Mouse (Mus musculus) lung, postnatal 36 days (tissue): ENCODE measurements around the gene Macc1.

Source experiments
- DNase-seq: peaks from one replicate; pipeline ENCODE4 v3.0.0; 2022; ENCODE audit warnings: mixed read lengths

Macc1 gene

DNA sequence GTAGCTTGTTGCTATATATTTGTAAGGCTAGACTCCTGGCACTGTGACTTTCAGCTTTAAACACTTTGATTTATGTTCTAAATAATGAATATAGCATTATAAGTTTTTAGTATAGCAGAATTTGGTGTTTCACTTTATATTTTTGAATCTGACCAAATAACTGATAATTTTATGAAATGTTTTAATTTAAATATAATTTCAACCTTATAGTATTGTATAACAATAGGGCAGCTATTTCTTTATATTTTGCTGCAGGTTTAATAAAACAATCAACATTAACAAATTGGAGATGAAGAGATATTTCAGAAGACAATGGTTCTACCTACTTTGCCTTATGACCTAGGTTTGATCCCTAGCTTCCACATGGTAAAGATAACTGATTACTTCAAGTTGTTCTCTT lies at the start of gene Macc1:
TSS of gene Macc1 (plus strand) at position 301 of the 400 bp plus-strand sequence.
- no peak for DNase-seq

DNA sequence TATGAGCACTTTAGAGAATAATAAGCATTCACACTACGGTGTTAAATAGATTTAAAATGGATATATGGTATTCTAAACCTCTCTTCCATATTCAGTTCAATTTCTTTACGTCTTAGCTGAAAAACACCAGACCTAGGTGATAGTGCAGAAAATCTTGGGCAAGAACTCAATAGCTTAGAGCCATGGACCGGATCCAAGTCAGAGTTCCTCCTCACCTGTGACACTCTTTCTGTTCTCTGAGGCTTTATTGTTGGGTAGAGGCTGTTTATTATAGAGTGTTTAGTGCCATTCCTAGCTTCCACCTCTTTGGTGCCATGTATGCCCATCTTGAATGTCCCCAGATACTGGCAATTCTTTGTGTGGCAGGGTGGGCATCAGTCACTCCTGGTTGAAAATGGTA lies 49.6 kb upstream of the Macc1 start:
- no peak for DNase-seq

DNA sequence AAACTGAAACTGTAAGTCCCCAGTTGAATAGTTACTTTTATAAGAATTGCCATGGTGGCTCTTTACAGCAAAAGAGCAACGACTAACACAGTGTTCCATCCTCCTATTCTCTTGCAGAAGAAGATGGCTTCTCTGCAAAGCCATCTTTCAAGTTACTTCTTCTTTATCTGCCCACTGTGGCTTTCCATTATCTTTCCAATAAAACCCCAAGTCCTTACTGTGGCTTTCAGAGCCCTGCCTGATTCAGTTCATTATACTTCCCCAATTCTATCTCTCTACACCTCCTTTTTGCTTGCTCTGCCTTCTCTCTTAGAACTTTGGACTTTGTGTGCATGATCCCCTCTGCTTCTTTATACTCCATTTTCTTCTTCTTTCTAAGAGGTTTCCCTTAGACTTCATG lies 45.3 kb upstream of the Macc1 start:
- no peak for DNase-seq

DNA sequence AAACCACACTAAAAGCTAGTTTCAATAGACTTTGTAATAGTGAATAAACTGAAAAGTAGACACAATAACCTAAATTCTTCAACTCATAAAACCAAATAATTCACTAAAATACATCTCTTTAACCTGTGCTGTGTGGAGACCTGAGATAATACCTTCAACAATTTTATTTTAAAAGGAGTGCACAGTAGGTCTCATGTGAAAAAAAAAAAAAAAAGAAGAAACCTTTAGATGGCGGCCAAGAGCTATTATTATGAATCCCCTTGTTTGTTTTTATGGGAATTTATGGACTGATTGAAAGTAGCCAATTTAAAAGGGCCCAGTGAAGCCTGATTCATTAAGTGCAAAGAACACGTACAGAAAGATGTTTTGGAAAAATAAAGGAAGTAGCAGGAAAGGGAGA lies 44.0 kb upstream of the Macc1 start:
- no peak for DNase-seq

DNA sequence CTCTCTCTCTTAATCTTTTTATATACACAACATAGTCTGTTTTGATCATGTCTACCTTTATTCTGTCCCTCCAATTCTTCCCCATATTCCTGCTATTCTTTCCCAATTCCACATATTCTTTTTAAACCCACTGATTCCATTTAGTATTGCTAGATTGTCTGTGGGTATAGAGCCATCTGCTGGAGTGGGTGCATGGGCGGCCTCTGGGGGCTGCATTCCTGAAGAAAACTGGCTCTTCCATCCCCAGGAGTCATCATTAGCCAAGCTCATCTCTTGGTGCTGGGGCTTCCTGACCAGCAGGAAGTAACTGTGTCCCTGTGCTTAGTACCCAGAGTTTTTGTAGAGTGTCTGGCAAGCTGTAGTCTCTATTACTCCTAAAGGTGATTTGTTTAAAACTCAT lies 42.1 kb upstream of the Macc1 start:
- DNase-seq: no peak

DNA sequence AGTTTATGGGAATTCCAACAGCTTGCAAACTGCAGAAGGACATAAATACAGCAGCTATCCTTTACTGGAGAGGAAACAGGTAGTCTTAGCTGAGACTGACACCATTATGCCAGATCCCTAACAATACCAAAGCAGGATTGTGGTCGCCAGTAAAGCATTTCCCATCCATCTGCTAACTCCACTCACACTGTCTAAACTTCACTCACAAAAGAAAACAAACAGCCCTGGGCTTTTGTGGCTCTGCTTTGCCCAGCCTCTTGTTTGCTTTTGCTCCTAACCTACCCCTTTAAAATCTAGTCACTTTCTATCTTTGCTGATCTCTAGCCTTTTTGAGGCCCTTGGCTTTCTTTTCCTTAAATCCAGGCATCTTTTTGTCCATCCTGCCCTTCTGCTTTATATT lies 40.5 kb upstream of the Macc1 start:
- no peak for DNase-seq

DNA sequence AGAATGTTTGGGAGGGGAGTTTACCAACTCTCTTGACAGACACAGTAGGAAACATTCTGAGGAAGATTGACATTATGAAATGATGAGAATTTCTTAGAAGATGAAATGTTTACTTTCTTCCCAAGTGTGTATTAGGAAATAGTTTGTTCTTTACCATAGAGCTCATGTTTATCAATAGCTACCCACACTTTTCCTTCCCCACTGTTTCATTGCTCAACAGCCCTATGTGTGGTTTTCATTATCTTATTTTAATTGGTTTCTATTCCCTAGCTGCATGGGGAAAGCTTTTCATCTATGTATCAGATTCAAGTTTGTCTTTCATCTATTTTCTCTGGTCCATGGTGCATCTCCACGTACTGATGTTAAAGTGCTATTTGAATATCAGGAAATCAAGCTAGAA lies 37.8 kb upstream of the Macc1 start:
- DNase-seq: no peak

DNA sequence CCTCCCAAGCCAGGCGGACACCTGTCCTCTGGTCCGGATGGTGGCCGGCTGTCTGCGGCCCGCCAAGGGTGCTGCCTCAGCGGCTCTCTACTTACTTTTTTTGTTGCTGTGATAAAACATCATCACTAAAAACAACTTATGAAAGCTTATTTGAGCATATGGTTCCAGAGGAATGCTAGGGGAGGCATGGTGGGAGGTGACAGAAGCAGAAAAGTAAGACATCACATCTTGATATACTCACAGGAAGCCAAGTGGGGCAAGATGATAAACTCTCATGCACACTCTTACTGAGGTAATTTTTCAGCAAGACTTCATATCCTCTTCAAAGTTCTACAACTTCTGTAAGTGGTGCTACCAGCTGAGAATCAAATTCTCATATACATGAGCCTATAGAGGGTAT lies 22.5 kb upstream of the Macc1 start:
- no peak for DNase-seq

DNA sequence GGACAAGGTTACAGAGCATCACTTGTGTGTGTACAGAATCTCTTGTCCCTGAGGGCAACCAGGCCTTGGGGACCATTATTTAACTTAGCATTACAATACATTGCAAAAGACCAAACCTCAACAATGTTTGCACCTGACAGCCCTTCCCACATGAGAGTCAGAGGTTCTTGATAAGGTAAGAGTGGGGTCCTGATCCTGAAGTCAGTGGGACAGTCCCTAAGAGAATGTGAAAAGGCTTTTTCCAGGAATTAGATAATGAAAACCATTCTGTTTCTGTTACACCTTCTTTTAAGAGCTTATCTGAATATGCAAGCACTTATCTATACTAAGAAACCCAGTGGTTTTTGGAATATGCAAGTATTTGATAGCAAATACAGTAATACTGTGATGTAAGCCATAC lies 10.5 kb upstream of the Macc1 start:
- no peak for DNase-seq

DNA sequence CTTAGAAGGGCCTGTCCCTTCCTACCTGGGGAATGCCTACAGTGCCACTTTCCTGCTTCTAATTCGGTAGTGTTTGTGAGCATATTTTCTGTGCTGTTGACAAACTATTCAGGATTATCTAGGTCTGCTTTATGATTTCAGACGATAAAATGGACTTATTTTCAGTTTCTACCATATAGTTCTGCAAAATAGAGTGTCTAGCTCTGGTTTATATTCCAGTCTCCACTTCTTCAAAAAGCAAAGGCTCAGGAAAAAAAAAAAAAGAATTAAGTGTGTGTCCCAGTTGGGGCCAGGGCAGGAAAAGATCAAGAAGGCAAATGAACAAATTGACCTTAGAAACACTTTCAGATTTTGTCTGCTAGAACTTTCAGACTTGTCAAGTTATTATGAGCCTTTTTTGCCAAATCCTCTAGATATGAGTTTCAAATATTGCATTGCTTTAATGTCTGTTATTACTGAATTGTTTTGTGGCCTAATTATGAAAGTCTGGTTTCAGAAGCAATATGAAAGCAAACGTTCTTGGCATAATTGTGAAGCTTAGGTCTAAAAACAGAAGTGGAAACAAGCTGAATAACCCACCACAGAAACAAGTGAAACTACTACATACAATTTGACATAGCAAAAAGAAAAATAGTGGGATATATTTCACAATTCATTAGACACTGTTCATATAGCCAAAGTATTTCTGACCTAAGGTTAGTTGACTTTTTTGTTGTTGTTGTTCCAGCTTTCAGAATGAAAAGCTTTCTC lies 881 bp upstream of the Macc1 start:
- no peak for DNase-seq

DNA sequence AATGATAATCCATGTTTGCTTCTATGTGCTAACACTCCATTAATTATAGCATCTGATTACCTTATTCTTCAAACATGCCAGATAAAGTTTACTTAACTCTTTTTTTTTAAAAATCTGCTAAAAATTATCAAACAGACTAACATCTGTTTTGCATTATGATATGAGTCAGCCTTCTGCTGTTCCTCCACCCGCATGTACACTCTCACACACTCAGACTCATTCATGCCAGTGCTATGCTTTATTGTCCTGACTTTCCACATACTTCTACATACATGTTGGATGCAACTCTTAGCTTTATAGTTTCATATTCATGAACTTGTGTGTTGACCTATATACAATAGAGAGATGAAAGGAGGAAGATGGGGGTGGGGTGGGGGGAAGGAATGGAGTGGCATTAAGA lies 4.7 kb downstream of the Macc1 start:
- DNase-seq: no peak

DNA sequence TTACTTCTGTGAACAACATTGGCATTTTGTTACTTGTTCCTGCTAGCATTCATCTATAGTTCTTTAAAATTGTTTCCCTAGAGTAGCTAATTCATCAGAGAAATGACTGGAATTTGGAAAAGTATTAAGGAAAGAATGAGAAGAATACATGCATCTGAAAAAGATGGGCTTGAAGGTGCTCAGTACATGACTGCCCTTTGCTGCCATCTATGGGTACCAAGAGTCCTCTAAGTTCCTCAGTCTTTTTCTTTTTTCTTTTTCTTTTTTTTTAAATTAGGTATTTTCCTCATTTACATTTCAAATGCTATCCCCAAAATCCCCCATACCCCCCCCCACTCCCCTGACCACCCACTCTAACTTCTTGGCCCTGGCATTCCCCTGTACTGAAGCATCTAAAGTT lies 11.3 kb downstream of the Macc1 start:
- DNase-seq: peak; percentile 9

DNA sequence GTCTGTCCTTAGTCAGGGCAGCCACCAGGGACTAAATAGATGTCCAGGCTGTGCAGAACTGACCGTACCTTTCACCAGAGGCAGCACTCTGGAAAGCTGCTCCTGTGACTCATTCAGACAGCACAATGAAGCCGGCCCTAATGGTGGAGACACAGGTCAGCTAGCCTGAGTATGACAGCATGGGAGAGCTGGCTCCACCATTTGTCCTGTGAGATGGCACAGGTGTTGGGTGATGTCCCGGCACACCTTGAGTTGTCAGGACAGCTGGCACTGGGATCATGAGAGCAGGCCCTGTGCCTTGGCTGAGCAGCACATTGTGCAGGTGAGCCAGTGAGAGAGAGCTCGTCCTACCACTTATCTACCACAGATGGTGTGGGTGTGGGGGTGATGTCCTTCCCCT lies 16.6 kb downstream of the Macc1 start:
- DNase-seq: no peak

DNA sequence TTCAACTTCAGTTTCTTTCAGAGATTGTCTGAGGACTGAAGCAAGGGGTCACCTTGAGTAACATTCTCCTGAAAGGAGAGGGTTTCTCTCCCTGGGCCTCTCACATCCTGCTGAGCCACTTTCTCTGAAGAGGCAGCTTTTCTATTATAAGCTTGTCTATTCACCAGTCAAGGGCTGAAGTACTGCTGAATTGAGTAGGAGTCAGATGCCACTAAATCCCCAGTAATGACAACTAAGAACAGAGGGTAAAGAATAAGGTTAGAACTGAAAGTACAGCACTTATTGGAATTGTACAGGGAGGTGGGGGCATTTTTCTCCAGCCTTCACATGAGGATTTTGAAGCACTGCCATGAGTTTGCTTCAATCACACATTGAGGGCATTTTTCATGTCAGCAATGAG lies 19.3 kb downstream of the Macc1 start:
- DNase-seq: no peak

DNA sequence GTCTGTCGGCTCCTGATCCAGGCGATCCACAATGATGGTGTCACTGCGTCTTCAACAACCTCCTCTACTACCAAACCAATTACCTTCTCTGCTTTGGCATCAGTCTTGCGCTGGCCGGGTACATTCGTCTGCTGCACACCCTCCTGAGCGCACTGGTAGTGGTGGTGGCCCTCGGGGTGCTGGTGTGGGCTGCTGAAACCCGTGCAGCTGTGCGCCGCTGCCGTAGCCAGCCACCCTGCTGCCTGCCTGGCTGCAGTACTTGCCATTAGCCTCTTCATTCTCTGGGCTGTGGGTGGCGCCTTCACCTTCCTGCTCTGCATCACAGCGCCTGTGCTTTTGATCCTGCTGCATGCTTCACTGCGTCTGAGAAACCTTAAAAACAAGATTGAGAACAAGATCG lies 38.5 kb downstream of the Macc1 start:
- DNase-seq: peak; percentile 10

DNA sequence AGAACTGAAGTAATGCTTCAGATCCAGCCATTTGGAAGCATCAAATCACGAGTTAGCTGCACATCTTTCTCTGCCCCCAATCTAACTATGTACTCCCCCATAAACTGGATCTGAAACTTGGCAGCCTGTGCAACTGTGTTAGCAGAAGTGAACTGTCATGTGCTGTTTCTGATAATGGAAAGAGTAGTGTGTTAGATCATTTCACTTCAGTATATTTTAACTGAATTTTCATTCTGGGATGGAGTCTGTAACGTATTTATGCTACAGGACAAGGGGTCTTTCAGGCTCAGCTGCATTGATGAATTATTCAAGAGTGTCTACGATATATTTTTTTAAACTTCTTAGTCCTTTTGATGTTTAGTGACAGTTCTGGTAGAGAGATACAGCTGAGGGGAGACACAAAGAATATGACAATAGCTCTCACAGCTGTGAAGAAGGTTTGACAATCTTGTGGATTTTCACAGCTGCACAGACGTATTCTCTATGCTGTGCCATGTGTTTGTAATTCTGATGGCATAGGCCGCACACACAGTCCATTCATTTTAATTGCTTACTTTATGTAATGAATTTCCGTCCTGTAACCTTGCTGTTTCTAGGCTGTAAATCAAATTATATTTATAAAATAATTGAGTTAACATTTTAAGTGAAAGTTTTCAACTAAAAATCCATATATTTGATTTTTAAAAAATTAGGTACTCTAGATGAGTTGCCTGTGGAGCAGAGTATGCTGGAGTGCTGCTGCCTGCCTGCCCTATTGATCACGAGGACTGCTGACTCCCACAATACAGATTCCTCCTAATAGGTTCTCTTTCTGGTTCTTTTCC lies 43.6 kb downstream of the Macc1 start:
- DNase-seq: no peak

DNA sequence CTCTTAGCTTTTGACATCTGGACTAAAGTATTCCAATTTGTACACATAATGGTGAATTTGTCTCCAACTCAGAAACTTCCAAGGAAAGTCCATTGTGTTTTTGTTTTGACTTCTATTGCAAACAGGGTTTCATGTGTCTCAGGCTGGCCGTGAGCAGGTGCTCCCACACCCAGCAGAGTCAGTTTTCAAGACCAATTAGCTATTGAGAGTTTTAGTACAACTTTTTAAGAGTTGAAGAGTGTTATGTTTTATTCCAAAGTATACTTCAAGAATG lies 44.1 kb downstream of the Macc1 start:
- peak; percentile 15 for DNase-seq

DNA sequence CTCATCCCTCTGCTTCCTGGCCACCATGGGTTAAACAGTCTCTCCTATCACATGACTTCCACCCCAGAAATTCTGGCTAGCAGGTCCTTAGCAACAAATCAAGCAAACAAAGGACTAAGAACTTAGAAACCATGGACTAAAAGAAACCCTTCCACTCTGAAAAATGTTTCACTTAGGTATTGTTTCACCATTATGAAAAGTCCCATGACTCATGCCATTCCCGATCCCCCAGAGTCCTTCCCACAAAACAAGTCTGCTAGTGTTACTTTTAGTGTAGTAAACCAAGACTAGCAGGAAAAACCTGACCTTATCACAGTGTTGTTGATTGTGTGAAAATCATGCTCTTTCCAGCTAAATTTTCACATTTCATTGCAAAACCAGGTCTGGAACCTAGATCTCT lies 51.0 kb downstream of the Macc1 start:
- DNase-seq: no peak

DNA sequence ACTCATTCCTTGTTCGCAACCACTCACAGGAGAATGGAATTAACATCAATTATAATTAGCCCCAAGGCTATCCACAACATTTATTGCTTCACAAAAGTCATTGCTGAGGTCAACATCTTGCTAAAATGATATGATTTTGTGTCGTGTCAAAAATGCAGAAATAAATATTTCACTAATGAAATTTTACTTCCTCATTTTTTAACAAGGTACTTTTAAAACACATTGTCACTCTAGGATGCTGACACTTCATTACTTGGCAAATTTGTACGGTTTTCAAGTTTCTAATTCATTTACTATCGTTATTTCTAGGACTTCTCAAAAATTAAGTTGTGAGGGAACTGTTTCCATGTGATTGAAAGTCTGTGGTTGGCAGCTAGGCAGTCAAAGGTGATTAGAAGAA lies 55.8 kb downstream of the Macc1 start:
- no peak for DNase-seq

DNA sequence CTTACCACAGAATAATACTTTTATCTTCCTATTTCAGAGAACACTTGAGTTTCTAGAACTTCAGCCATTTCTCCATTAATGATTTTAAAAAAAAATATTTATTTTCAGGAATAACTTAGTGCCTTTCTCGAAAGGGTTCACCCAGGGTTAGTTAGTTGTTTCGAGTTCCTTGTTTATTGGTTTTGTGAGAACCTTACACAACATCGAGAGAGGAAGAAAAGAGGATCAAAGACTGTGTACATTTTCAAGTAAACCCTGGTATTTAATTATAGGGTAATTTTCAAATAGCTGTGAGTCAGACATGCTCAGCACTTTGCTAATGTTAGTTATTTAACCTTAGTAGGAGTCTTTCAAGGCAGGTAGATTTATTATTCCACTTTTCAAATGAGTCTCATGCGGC lies 58.3 kb downstream of the Macc1 start:
- no peak for DNase-seq

DNA sequence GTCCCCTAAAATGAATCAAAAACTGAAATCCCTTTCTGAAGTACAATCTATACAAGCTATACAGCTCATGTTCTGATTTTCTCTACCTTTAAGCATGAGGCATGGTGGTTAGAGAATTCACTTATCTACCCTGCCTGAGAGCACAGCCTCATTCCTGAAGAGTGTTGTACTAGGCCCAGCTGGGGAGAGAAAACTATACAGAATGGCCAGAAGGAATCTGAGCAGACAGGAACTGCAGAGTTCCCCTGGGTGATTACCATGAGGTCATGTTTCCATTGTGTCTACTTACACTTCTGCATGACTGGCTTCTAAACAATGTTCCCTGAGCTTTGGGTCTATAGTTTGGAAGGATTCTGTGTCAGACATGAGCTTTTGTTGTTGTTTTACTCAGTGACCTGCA lies 62.8 kb downstream of the Macc1 start:
- DNase-seq: no peak

DNA sequence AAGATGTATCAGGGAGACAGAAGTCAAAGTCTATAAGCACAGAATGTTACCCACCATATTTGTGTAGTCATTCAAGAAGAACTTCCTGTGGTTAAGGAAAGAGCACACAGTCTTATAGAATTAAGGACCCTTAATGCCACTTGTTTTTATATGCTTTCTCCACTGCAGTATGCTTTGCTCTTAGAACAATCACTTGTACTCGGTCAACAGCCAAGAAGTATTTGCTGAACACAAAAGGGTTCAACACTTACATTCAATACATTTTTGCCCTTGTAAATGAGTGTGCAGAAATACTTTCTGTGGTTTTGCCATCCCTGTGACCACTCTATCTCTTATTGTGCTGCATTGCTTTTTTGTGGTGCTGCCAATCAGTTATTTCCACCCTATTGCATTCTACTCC lies 67.8 kb downstream of the Macc1 start:
- peak; percentile 71 for DNase-seq

DNA sequence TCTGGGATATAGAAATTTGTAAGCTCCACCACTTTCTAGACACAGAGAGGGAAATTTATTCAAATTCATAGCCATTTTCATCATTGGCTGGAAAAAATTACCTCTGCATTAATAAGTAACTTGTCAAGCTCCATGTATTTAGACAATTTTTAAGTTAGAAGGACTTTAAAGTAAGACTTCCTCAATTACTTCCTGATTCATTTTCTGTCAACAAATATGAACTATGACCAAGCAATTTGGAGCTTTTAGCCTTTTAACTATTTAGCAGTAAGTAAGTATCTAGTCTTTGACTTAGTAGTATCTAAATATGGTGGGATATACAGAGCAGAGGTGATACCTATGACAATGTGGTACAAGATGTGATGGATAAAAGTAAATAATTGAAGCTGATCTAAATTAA lies 72.2 kb downstream of the Macc1 start:
- DNase-seq: no peak

DNA sequence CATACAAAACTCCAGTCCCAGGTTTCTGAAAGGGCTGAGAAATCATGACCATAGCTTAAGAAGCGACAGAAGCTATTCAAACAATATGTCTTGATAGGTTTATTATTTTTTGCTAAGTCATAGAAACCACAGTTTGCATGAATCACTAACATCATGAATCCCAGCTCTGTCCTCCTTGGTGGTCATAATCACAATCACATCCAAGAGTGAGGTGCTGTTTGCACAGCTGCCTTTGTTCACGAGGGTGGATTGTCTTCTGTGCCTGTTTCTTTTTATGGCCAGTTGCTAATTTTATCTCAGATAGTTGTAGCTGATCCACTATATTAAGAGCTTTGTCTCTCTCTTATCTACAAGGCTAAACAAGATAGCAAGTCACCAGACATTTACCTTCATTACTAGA lies 72.6 kb downstream of the Macc1 start:
- DNase-seq: no peak

DNA sequence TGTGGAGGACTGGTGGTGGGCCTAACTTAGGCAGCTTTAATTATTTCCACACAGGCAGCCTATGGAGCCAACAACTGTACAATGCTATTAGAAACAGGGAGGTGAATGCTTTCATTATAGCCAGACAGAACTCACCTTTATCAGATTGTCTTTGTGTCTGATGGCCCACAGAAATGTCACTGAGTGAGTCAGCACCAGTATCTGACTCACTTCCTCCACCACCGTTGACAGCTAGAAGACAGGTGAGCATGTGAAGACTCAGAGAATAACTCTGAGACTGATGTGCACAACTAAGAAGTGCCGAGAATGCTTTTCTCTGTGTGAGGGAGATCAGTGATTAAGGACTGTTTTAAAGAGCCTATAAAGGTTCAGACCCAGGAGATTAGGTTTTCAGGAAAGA lies 73.9 kb downstream of the Macc1 start:
- no peak for DNase-seq
